Mouse (Mus musculus) hindbrain, embryonic 12.5 days (tissue): ENCODE measurements around the gene Stpg1. TPM values are rescaled to one million over a fixed set of nuclear protein-coding genes. Genes with fewer than 3 reads are reported as not detected.

Experiments
- ATAC-seq: fragments of 200-750 bp; cut with Nextera tagmentation; 2 replicates; pipeline ENCODE4 v1.8.0; 2017; ENCODE audit warnings: moderate TSS enrichment; ENCODE audit not compliant: low FRiP score
- H3K27ac ChIP-seq: fragments of 300-500 bp; sonication (generic); 2 replicates; pipeline ENCODE4 v1.5.1; 2016; ENCODE audit warnings: mild to moderate bottlenecking
- H3K27me3 ChIP-seq: fragments of 300-500 bp; sonication (generic); 2 replicates; pipeline ENCODE4 v1.6.1; 2016; ENCODE audit warnings: mild to moderate bottlenecking
- H3K36me3 ChIP-seq: fragments of 300-500 bp; sonication (generic); 2 replicates; pipeline ENCODE4 v1.6.1; 2016; ENCODE audit warnings: mild to moderate bottlenecking
- H3K4me1 ChIP-seq: fragments of 300-500 bp; sonication (generic); 2 replicates; pipeline ENCODE4 v1.6.1; 2016
- H3K4me2 ChIP-seq: fragments of 300-500 bp; sonication (generic); replicated peaks from 2 replicates; pipeline ENCODE4 v1.6.1; 2016; ENCODE audit warnings: mild to moderate bottlenecking
- H3K4me3 ChIP-seq: fragments of 300-500 bp; sonication (generic); 2 replicates; pipeline ENCODE4 v1.5.1; 2016; ENCODE audit warnings: mild to moderate bottlenecking
- H3K9ac ChIP-seq: fragments of 300-500 bp; sonication (generic); 2 replicates; pipeline ENCODE4 v1.6.1; 2016; ENCODE audit warnings: mild to moderate bottlenecking, moderate library complexity
- H3K9me3 ChIP-seq: fragments of 300-500 bp; sonication (generic); replicated peaks from 2 replicates; pipeline ENCODE4 v1.6.1; 2016; ENCODE audit warnings: mild to moderate bottlenecking
- WGBS: fragments of 180-500 bp; shearing (Covaris S2); methylation state at CpG from one replicate; pipeline ENCODE4 v1.1.7; 2016; 5-methylcytosine and 5-hydroxymethylcytosine counted together
- polyA plus RNA-seq: library from polyadenylated mRNA; unstranded; fragments of >200 nt; fragmentation: Nextera tagmentation; extraction: Ambion mirVana; gene quantifications from 2 replicates; pipeline ENCODE4 v1.2.1, GENCODE M21; 2016

Stpg1 gene
- polyA plus RNA-seq, 1 experiment from 2014 or later = 0.71 TPM

GRCm38 (mm10) chr4:135493691-135494520 lies 684 bp upstream of the Stpg1 start:
- no peak overlapping the region for H3K27ac ChIP-seq
- H3K4me1 ChIP-seq = peaks cover 20% of the 10 kb centered on the region
- peaks cover 5% of the 10 kb centered on the region; the same call in 1 of the 2 replicates for H3K36me3 ChIP-seq
- WGBS = 1% methylated on average over 33 of the region's 33 CpGs
- peak; percentile 43; the same call in 1 of the 2 replicates for ATAC-seq
- peak overlapping the region; percentile 51 for H3K9ac ChIP-seq
- H3K4me2 ChIP-seq = peak overlapping the region; percentile 92
- no peaks in the 10 kb centered on the region for H3K9me3 ChIP-seq
- peak overlapping the region; percentile 58 for H3K4me3 ChIP-seq
- H3K27me3 ChIP-seq = 0 out of 2 replicates have a peak, but pooled peaks cover 9% of the 10 kb centered on the region

- 14% methylated on average over 9 of the region's 9 CpGs for WGBS
- Histone ChIP-seq H3K4me3 (peak overlapping the region; percentile 58), H3K27ac (no peak overlapping the region), H3K4me1 (peaks cover 20% of the 10 kb centered on the region), H3K9me3 (no peaks in the 10 kb centered on the region), H3K9ac (no peak overlapping the region; the same call in 1 of the 2 replicates), H3K27me3 (0 out of 2 replicates have a peak, but pooled peaks cover 9% of the 10 kb centered on the region), H3K36me3 (no peaks in the 10 kb centered on the region), H3K4me2 (peak overlapping the region; percentile 92)
- no peak for ATAC-seq
These were observed 804 bp downstream of the Stpg1 start for GRCm38 (mm10) chr4:135495397-135495791.

GRCm38 (mm10) chr4:135495810-135496209 lies 1.2 kb downstream of the Stpg1 start:
- Histone ChIP-seq H3K27me3 (0 out of 2 replicates have a peak, but pooled peaks cover 9% of the 10 kb centered on the region), H3K4me3 (no peak overlapping the region), H3K27ac (no peak overlapping the region), H3K4me2 (peak overlapping the region; percentile 92), H3K36me3 (no peaks in the 10 kb centered on the region), H3K9ac (no peak overlapping the region), H3K9me3 (peaks cover 3% of the 10 kb centered on the region; the same call in 1 of the 2 replicates), H3K4me1 (peaks cover 20% of the 10 kb centered on the region)
- WGBS = 11% methylated on average over 18 of the region's 18 CpGs
- no peak for ATAC-seq

- Histone ChIP-seq H3K27me3 (0 out of 2 replicates have a peak, but pooled peaks cover 3% of the 10 kb centered on the region), H3K9me3 (peaks cover 7% of the 10 kb centered on the region; the same call in 1 of the 2 replicates), H3K36me3 (no peaks in the 10 kb centered on the region), H3K4me3 (no peak overlapping the region), H3K4me1 (peaks cover 20% of the 10 kb centered on the region), H3K27ac (no peak overlapping the region), H3K4me2 (no peak overlapping the region), H3K9ac (no peak overlapping the region)
- 92% methylated on average over 6 of the region's 6 CpGs for WGBS
- ATAC-seq = no peak
These were observed 3.5 kb downstream of the Stpg1 start for GRCm38 (mm10) chr4:135498136-135498535.

GRCm38 (mm10) chr4:135499831-135500230 lies 5.2 kb downstream of the Stpg1 start:
- no peak overlapping the region for H3K4me2 ChIP-seq
- WGBS = 69% methylated on average over 3 of the region's 3 CpGs
- no peaks in the 10 kb centered on the region for H3K27me3 ChIP-seq
- peaks cover 12% of the 10 kb centered on the region for H3K4me1 ChIP-seq
- peaks cover 7% of the 10 kb centered on the region; the same call in 1 of the 2 replicates for H3K9me3 ChIP-seq
- no peak for ATAC-seq
- no peak overlapping the region for H3K9ac ChIP-seq
- H3K4me3 ChIP-seq = no peak overlapping the region
- H3K36me3 ChIP-seq = no peaks in the 10 kb centered on the region
- no peak overlapping the region for H3K27ac ChIP-seq

GRCm38 (mm10) chr4:135501587-135501986 lies 7.0 kb downstream of the Stpg1 start:
- Histone ChIP-seq H3K9me3 (peaks cover 7% of the 10 kb centered on the region; the same call in 1 of the 2 replicates), H3K9ac (no peak overlapping the region), H3K4me1 (no peaks in the 10 kb centered on the region), H3K27ac (no peak overlapping the region), H3K4me3 (no peak overlapping the region), H3K4me2 (no peak overlapping the region), H3K36me3 (no peaks in the 10 kb centered on the region), H3K27me3 (no peaks in the 10 kb centered on the region)
- ATAC-seq = no peak
- WGBS = 49% methylated on average over 4 of the region's 4 CpGs

- peaks cover 4% of the 10 kb centered on the region; the same call in 1 of the 2 replicates for H3K9me3 ChIP-seq
- no peak overlapping the region for H3K27ac ChIP-seq
- 75% methylated on average over 11 of the region's 11 CpGs for WGBS
- H3K9ac ChIP-seq = no peak overlapping the region
- no peaks in the 10 kb centered on the region for H3K4me1 ChIP-seq
- no peak for ATAC-seq
- no peak overlapping the region for H3K4me2 ChIP-seq
- H3K36me3 ChIP-seq = no peaks in the 10 kb centered on the region
- H3K4me3 ChIP-seq = no peak overlapping the region
- no peaks in the 10 kb centered on the region; the same call in 1 of the 2 replicates for H3K27me3 ChIP-seq
These were observed 11.2 kb downstream of the Stpg1 start for GRCm38 (mm10) chr4:135505794-135506193.

GRCm38 (mm10) chr4:135507547-135508350 lies 13.2 kb downstream of the Stpg1 start:
- WGBS = 15% methylated on average over 22 of the region's 22 CpGs
- H3K36me3 ChIP-seq = no peaks in the 10 kb centered on the region
- H3K9ac ChIP-seq = peak overlapping the region; percentile 10; the same call in 1 of the 2 replicates
- H3K9me3 ChIP-seq = no peaks in the 10 kb centered on the region
- H3K4me2 ChIP-seq = peak overlapping the region; percentile 42
- no peaks in the 10 kb centered on the region for H3K4me1 ChIP-seq
- peak overlapping the region; percentile 7; the same call in 1 of the 2 replicates for H3K4me3 ChIP-seq
- peaks cover 4% of the 10 kb centered on the region; the same call in 1 of the 2 replicates for H3K27me3 ChIP-seq
- no peak overlapping the region for H3K27ac ChIP-seq
- ATAC-seq = no peak

GRCm38 (mm10) chr4:135508419-135509039 lies 13.9 kb downstream of the Stpg1 start:
- H3K4me1 ChIP-seq = no peaks in the 10 kb centered on the region
- 12% methylated on average over 13 of the region's 13 CpGs for whole genome bisulfite sequencing
- H3K36me3 ChIP-seq = no peaks in the 10 kb centered on the region
- H3K4me3 ChIP-seq = no peak overlapping the region
- H3K9me3 ChIP-seq = no peaks in the 10 kb centered on the region
- peak; percentile 64 for ATAC-seq
- H3K4me2 ChIP-seq = peak overlapping the region; percentile 35
- H3K27ac ChIP-seq = no peak overlapping the region
- peaks cover 4% of the 10 kb centered on the region; the same call in 1 of the 2 replicates for H3K27me3 ChIP-seq
- no peak overlapping the region for H3K9ac ChIP-seq

- no peak for ATAC-seq
- peaks cover 4% of the 10 kb centered on the region; the same call in 1 of the 2 replicates for H3K27me3 ChIP-seq
- 66% methylated on average over 12 of the region's 12 CpGs for WGBS
These were observed 14.9 kb downstream of the Stpg1 start for GRCm38 (mm10) chr4:135509515-135509914.

GRCm38 (mm10) chr4:135513865-135514264 lies 19.3 kb downstream of the Stpg1 start:
- H3K4me3 ChIP-seq = no peak overlapping the region
- WGBS = 82% methylated on average over 7 of the region's 7 CpGs
- no peak overlapping the region for H3K9ac ChIP-seq
- no peak for ATAC-seq
- H3K36me3 ChIP-seq = no peaks in the 10 kb centered on the region
- H3K27ac ChIP-seq = no peak overlapping the region
- no peaks in the 10 kb centered on the region for H3K9me3 ChIP-seq
- no peak overlapping the region for H3K4me2 ChIP-seq
- peaks cover 4% of the 10 kb centered on the region; the same call in 1 of the 2 replicates for H3K27me3 ChIP-seq
- H3K4me1 ChIP-seq = no peaks in the 10 kb centered on the region

More at GRCm38 (mm10) chr4:135509515-135509914, 14.9 kb downstream of the Stpg1 start:
- Histone ChIP-seq H3K9ac (no peak overlapping the region), H3K9me3 (no peaks in the 10 kb centered on the region), H3K4me2 (no peak overlapping the region), H3K4me1 (no peaks in the 10 kb centered on the region), H3K4me3 (no peak overlapping the region), H3K27ac (no peak overlapping the region), H3K36me3 (no peaks in the 10 kb centered on the region)
